Comparison of ENCODE assay signal across 8 mouse cellular contexts in genomic region chr11:22981543-22981950, GRCm38 (mm10). TPM values are rescaled to one million over a fixed set of nuclear protein-coding genes. Genes with fewer than 3 reads are reported as not detected.
DNase-seq lines count a peak whose midpoint lies in the region; ATAC-seq and TF ChIP-seq lines count a peak whose summit lies in the region.

No protein-coding gene starts in this region.

- peak overlapping the region; percentile 83 for H3K27ac ChIP-seq in cerebellum, adult 2 months (ENCODE audit: insufficient read depth, low read length)
- H3K27ac ChIP-seq in thymus, adult 2 months (ENCODE audit: control insufficient read depth, insufficient read depth, low read length): peak overlapping the region; percentile 66
- H3K27ac ChIP-seq in intestine, embryonic 16.5 days (ENCODE audit: low read length): peak overlapping the region; percentile 99
- peak overlapping the region; percentile 92 for H3K27ac ChIP-seq in midbrain, embryonic 16.5 days (ENCODE audit: low read length)

- H3K36me3 ChIP-seq in thymus, adult 2 months (ENCODE audit: control insufficient read depth, insufficient read depth, low read length): no peaks in the 10 kb centered on the region
- H3K36me3 ChIP-seq in intestine, embryonic 16.5 days (ENCODE audit: control insufficient read depth, insufficient read depth, low read length): no peaks in the 10 kb centered on the region
- H3K36me3 ChIP-seq in midbrain, embryonic 16.5 days (ENCODE audit: control insufficient read depth, insufficient read depth, low read length): peaks cover 2% of the 10 kb centered on the region; the same call in 1 of the 2 replicates

- H3K4me3 ChIP-seq in cerebellum, adult 2 months (replicated peaks; ENCODE audit: insufficient read depth, low read depth, low read length): peak overlapping the region; percentile 93
- peak overlapping the region; percentile 56 for H3K4me3 ChIP-seq in thymus, adult 2 months (ENCODE audit: control insufficient read depth, insufficient read depth, low read length)
- H3K4me3 ChIP-seq in intestine, embryonic 16.5 days (ENCODE audit: low read length): peak overlapping the region; percentile 70
- peak overlapping the region; percentile 58 for H3K4me3 ChIP-seq in midbrain, embryonic 16.5 days (ENCODE audit: low read depth, low read length)

- peak overlapping the region; percentile 65 for H3K4me2 ChIP-seq in intestine, embryonic 16.5 days (ENCODE audit: low read depth, low read length)
- H3K4me2 ChIP-seq in midbrain, embryonic 16.5 days (ENCODE audit: low read length): peak overlapping the region; percentile 68

- H3K9me3 ChIP-seq in intestine, embryonic 16.5 days (ENCODE audit: control insufficient read depth, low read length): no peaks in the 10 kb centered on the region
- no peaks in the 10 kb centered on the region for H3K9me3 ChIP-seq in midbrain, embryonic 16.5 days (replicated peaks; ENCODE audit: control insufficient read depth, low read length, poor library complexity, severe bottlenecking)

- TF ChIP-seq POLR2A in cerebellum, adult 2 months (IDR thresholded peaks at IDR 0.05; ENCODE audit: borderline replicate concordance, insufficient read depth, low read length): no peak
- TF ChIP-seq POLR2A in thymus, adult 2 months (IDR thresholded peaks at IDR 0.05; ENCODE audit: control insufficient read depth, extremely low read depth, insufficient read depth, low read length, poor library complexity): no peak

- H3K27me3 ChIP-seq in cerebellum, adult 2 months (ENCODE audit: control insufficient read depth, insufficient read depth, low read length): no peaks in the 10 kb centered on the region
- no peaks in the 10 kb centered on the region for H3K27me3 ChIP-seq in thymus, adult 2 months (ENCODE audit: control insufficient read depth, insufficient read depth, low read length)
- no peaks in the 10 kb centered on the region for H3K27me3 ChIP-seq in intestine, embryonic 16.5 days (replicated peaks; ENCODE audit: control insufficient read depth, insufficient read depth, low read length)
- no peaks in the 10 kb centered on the region for H3K27me3 ChIP-seq in midbrain, embryonic 16.5 days (ENCODE audit: control insufficient read depth, insufficient read depth, low read depth, low read length)

- H3K4me1 ChIP-seq in cerebellum, adult 2 months (ENCODE audit: control insufficient read depth, insufficient read depth, low read length): peaks cover 20% of the 10 kb centered on the region
- peaks cover 8% of the 10 kb centered on the region for H3K4me1 ChIP-seq in thymus, adult 2 months (replicated peaks; ENCODE audit: control insufficient read depth, insufficient read depth, low read length)
- peaks cover 6% of the 10 kb centered on the region for H3K4me1 ChIP-seq in intestine, embryonic 16.5 days (ENCODE audit: control insufficient read depth, insufficient read depth, low read length)
- peaks cover 25% of the 10 kb centered on the region for H3K4me1 ChIP-seq in midbrain, embryonic 16.5 days (ENCODE audit: control insufficient read depth, insufficient read depth, low read length)

- peak in 1 of 2 experiments; percentile 30 for DNase-seq in cerebellum, adult 2 months
- no peak for DNase-seq in thymus, adult 2 months
- DNase-seq in thymus, postnatal 36 days: no peak
- DNase-seq in embryo, embryonic 10.5 days (ENCODE audit: low spot score): no peak
- no peak for DNase-seq in Muller cell, postnatal 12 days (ENCODE audit: inconsistent ontology term)

- ATAC-seq in cerebellum, adult (ENCODE audit: insufficient number of reproducible peaks, low FRiP score, low TSS enrichment): no peak; the same call in 1 of the 2 replicates
- peak; percentile 64 for ATAC-seq in intestine, embryonic 16.5 days
- ATAC-seq in midbrain, embryonic 16.5 days: peak; percentile 59

- TF ChIP-seq CTCF in cerebellum, adult 2 months (IDR thresholded peaks at IDR 0.05; ENCODE audit: borderline replicate concordance, insufficient read depth, low read depth, low read length): no peak
- TF ChIP-seq CTCF in thymus, adult 2 months (IDR thresholded peaks at IDR 0.05; ENCODE audit: borderline replicate concordance, control insufficient read depth, extremely low read depth, insufficient read depth, low read length, poor library complexity): no peak

- 7% methylated on average over 12 of the region's 12 CpGs for WGBS in cerebellum, adult 2 months
- 4% methylated on average over 12 of the region's 12 CpGs for WGBS in thymus, adult 2 months
- WGBS in intestine, embryonic 16.5 days: 2% methylated on average over 12 of the region's 12 CpGs
- WGBS in midbrain, embryonic 16.5 days: 4% methylated on average over 12 of the region's 12 CpGs

- peak overlapping the region; percentile 80 for H3K9ac ChIP-seq in intestine, embryonic 16.5 days (ENCODE audit: low read depth, low read length)
- peak overlapping the region; percentile 69 for H3K9ac ChIP-seq in midbrain, embryonic 16.5 days (ENCODE audit: low read depth, low read length)

RNA-seq across cellular contexts. Expression of gene Gm28048, which starts 0.3 kb away (rescaled TPM):
- 3.1 and 4.4 TPM in 2 replicates for polyA plus RNA-seq in cerebellum, adult 2 months (2012; rRNA removed)
- polyA plus RNA-seq in thymus, adult 2 months (2012; rRNA removed): not detected in 2 replicates
- polyA plus RNA-seq in intestine, embryonic 16.5 days (2015; fragmentation: Nextera tagmentation; extraction: Ambion mirVana): 11.2 and 12.0 TPM in 2 replicates
- polyA plus RNA-seq in midbrain, embryonic 16.5 days (2015; fragmentation: Nextera tagmentation; extraction: Ambion mirVana): 2.9 and 5.7 TPM in 2 replicates

RNA-seq across cellular contexts. Expression of gene Commd1, which starts 0.6 kb away (rescaled TPM):
- polyA plus RNA-seq in cerebellum, adult 2 months (2012; rRNA removed): 44.4 and 49.1 TPM in 2 replicates
- 12.2 and 13.0 TPM in 2 replicates for polyA plus RNA-seq in thymus, adult 2 months (2012; rRNA removed)
- 320 and 339 TPM in 2 replicates for polyA plus RNA-seq in intestine, embryonic 16.5 days (2015; fragmentation: Nextera tagmentation; extraction: Ambion mirVana)
- polyA plus RNA-seq in midbrain, embryonic 16.5 days (2015; fragmentation: Nextera tagmentation; extraction: Ambion mirVana): 248 and 268 TPM in 2 replicates

RNA-seq across cellular contexts. Expression of gene Cct4, which starts 8.8 kb away (rescaled TPM):
- 84.0 and 88.5 TPM in 2 replicates for polyA plus RNA-seq in cerebellum, adult 2 months (2012; rRNA removed)
- 206 and 311 TPM in 2 replicates for polyA plus RNA-seq in thymus, adult 2 months (2012; rRNA removed)
- polyA plus RNA-seq in intestine, embryonic 16.5 days (2015; fragmentation: Nextera tagmentation; extraction: Ambion mirVana): 214 and 241 TPM in 2 replicates
- polyA plus RNA-seq in midbrain, embryonic 16.5 days (2015; fragmentation: Nextera tagmentation; extraction: Ambion mirVana): 276 and 291 TPM in 2 replicates

RNA-seq across cellular contexts. Expression of gene Zrsr1, which starts 9.7 kb away (rescaled TPM):
- 73.0 and 78.9 TPM in 2 replicates for polyA plus RNA-seq in cerebellum, adult 2 months (2012; rRNA removed)
- polyA plus RNA-seq in thymus, adult 2 months (2012; rRNA removed): 3.4 and 3.5 TPM in 2 replicates
- polyA plus RNA-seq in intestine, embryonic 16.5 days (2015; fragmentation: Nextera tagmentation; extraction: Ambion mirVana): 1.8 and 2.2 TPM in 2 replicates
- 6.1 and 7.1 TPM in 2 replicates for polyA plus RNA-seq in midbrain, embryonic 16.5 days (2015; fragmentation: Nextera tagmentation; extraction: Ambion mirVana)

RNA-seq across cellular contexts. Expression of gene Fam161a, which starts 25.8 kb away (rescaled TPM):
- 4.6 and 5.1 TPM in 2 replicates for polyA plus RNA-seq in cerebellum, adult 2 months (2012; rRNA removed)
- 0.17 and 0.66 TPM in 2 replicates for polyA plus RNA-seq in thymus, adult 2 months (2012; rRNA removed)
- polyA plus RNA-seq in intestine, embryonic 16.5 days (2015; fragmentation: Nextera tagmentation; extraction: Ambion mirVana): 1.5 and 2.7 TPM in 2 replicates
- 5.4 and 6.7 TPM in 2 replicates for polyA plus RNA-seq in midbrain, embryonic 16.5 days (2015; fragmentation: Nextera tagmentation; extraction: Ambion mirVana)
